Mouse (Mus musculus) gastrocnemius, postnatal 14 days (tissue): ENCODE data around the gene Macc1. TPM values are rescaled to one million over a fixed set of nuclear protein-coding genes. Genes with fewer than 3 reads are reported as not detected.

Experiments
- DNase-seq: peaks from one replicate; pipeline ENCODE4 v3.0.0; 2021; ENCODE audit warnings: mixed read lengths
- intact Hi-C: fragments of 180-260 bp; cut with DNase I; formaldehyde crosslinking; loops from one replicate; pipeline ENCODE4 v1.15.1; 2025; ENCODE audit warnings: low total_unique reads
- total RNA-seq, 2 experiments: library from RNA; stranded (reverse); gene quantifications; 2 replicates each; pipeline ENCODE4 v1.2.3; 2021

Macc1 gene
- total RNA-seq, 2 experiments from 2014 or later = not detected

GRCm38 (mm10) chr12:119464940-119465245 is 150.8 kb downstream of the Macc1 start:
- no peak for DNase-seq
- intact Hi-C loops = no loop called here

- no peak for DNase-seq
- intact Hi-C loops = no loop called here
These were observed 153.6 kb downstream of the Macc1 start for GRCm38 (mm10) chr12:119467656-119468055.

- DNase-seq = no peak
- intact Hi-C loops = no loop called here
These were observed 156.2 kb downstream of the Macc1 start for GRCm38 (mm10) chr12:119470260-119470659.

- no peak for DNase-seq
- intact Hi-C loops = no loop called here
These were observed 169.2 kb downstream of the Macc1 start for GRCm38 (mm10) chr12:119483296-119483695.

GRCm38 (mm10) chr12:119483922-119484631 is 170.0 kb downstream of the Macc1 start:
- intact Hi-C loops = no loop called here
- DNase-seq = no peak

GRCm38 (mm10) chr12:119511145-119511544 is 197.1 kb downstream of the Macc1 start:
- no peak for DNase-seq
- intact Hi-C loops = no loop called here

Other genes starting within 250 kb of the Macc1 start
- gene Itgb8, start 75.5 kb upstream of the Macc1 start, total RNA-seq = 1 to 10 TPM; 1.2 to 3.8 TPM